Mouse (Mus musculus): Measurements from ENCODE around the gene Rgl3. TPM values are rescaled to one million over a fixed set of nuclear protein-coding genes. Genes with fewer than 3 reads are reported as not detected.

Rgl3 gene
- polyA plus RNA-seq, 1 experiment from 2014 or later, result 0.32 TPM

DNA sequence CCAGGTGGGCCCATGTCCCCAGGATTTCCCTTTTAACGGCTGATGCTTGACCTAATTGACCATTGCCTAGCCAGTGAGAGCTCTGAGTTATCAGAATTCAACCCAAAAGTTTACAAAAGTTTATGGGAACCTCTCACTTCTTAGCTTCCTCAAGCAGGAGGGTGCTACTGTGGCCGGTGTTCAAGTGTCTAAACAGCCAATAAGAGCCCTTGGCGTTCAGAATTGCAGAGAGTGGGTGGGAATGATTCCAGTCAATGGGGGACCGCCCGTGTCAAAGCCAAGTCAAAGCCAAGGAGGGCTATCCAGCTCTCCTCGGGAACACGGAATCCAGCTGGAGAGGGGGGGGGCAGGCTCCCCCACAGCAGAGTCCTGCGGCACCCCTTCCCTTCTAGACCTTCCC is 41.1 kb downstream of the Rgl3 start:
- TF ChIP-seq CTCF (IDR thresholded peaks at IDR 0.05; ENCODE audit: low read depth), result no peak
- no peak for TF ChIP-seq EP300 (IDR thresholded peaks at IDR 0.05; ENCODE audit: low read depth)
- ATAC-seq (no peak), DNase-seq (no peak)
- Histone ChIP-seq H3K4me3 (ENCODE audit: low read depth, low read length) (no peak overlapping the region), H3K4me2 (ENCODE audit: low read depth, low read length) (no peak overlapping the region), H3K36me3 (replicated peaks; ENCODE audit: insufficient read depth, low read length) (no peaks in the 10 kb centered on the region), H3K27ac (ENCODE audit: low read depth) (no peak overlapping the region), H3K27me3 (ENCODE audit: insufficient read depth, low read length) (0 out of 2 replicates have a peak, but pooled peaks cover 2% of the 10 kb centered on the region), H3K9me3 (ENCODE audit: low read length) (no peaks in the 10 kb centered on the region), H3K9ac (replicated peaks) (no peak overlapping the region), H3K4me1 (ENCODE audit: insufficient read depth) (peaks cover 7% of the 10 kb centered on the region; the same call in 1 of the 2 replicates)
- 44% methylated on average over 8 of the region's 8 CpGs for WGBS (ENCODE audit: insufficient replicate concordance)

DNA sequence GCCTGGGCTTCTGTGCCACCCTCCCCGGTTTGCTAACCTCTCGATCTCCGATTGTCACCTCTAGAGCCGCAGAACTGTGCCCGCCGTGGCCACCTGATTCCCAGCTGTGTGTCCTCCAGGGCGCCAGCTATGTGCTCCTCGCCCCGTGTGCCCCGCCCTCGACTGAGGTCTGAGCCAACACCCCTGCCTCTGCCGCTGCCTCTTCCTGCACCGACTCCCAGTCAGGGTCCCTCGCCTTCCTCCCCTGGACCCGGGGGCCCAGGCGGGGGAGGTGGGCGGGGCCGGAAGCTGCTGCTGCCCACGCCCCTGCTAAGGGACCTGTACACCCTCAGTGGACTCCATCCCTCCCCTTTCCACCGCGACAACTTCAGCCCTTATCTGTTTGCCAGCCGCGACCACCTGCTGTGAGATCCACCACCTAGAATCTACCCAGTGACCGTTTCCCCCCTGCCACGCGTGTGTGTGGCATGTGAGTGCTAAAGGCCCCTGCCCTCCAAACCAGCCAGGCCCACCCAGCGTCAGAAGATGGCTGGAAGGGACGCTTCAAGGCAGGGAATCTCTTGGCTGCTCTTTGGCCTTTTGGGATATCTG is 41.6 kb downstream of the Rgl3 start:
- no peak overlapping the region for H3K9ac ChIP-seq (replicated peaks)
- no peaks in the 10 kb centered on the region for H3K9me3 ChIP-seq (ENCODE audit: low read length)
- H3K4me1 ChIP-seq (ENCODE audit: insufficient read depth), result peaks cover 7% of the 10 kb centered on the region; the same call in 1 of the 2 replicates
- peak overlapping the region; percentile 42 for H3K4me2 ChIP-seq (ENCODE audit: low read depth, low read length)
- TF ChIP-seq EP300 (IDR thresholded peaks at IDR 0.05; ENCODE audit: low read depth) (no peak), CTCF (IDR thresholded peaks at IDR 0.05; ENCODE audit: low read depth) (no peak)
- WGBS (ENCODE audit: insufficient replicate concordance), result 7% methylated on average over 28 of the region's 28 CpGs
- H3K27ac ChIP-seq (ENCODE audit: low read depth), result no peak overlapping the region
- H3K36me3 ChIP-seq (replicated peaks; ENCODE audit: insufficient read depth, low read length), result no peaks in the 10 kb centered on the region
- DNase-seq (peak; percentile 39), ATAC-seq (no peak)
- 0 out of 2 replicates have a peak, but pooled peaks cover 2% of the 10 kb centered on the region for H3K27me3 ChIP-seq (ENCODE audit: insufficient read depth, low read length)
- H3K4me3 ChIP-seq (ENCODE audit: low read depth, low read length), result no peak overlapping the region

GRCm38 (mm10) chr9:21944267-21944666 is 45.0 kb downstream of the Rgl3 start:
- ATAC-seq, result no peak
- DNase-seq, result peak; percentile 45
- no peaks in the 10 kb centered on the region for H3K27me3 ChIP-seq (ENCODE audit: insufficient read depth, low read length)
- no peak overlapping the region for H3K27ac ChIP-seq (ENCODE audit: low read depth)
- TF ChIP-seq CTCF (IDR thresholded peaks at IDR 0.05; ENCODE audit: low read depth) (no peak), EP300 (IDR thresholded peaks at IDR 0.05; ENCODE audit: low read depth) (no peak)
- no peak overlapping the region for H3K4me3 ChIP-seq (ENCODE audit: low read depth, low read length)
- 30% methylated on average over 23 of the region's 23 CpGs for WGBS (ENCODE audit: insufficient replicate concordance)
- H3K4me1 ChIP-seq (ENCODE audit: insufficient read depth), result peaks cover 7% of the 10 kb centered on the region; the same call in 1 of the 2 replicates
- no peaks in the 10 kb centered on the region for H3K36me3 ChIP-seq (replicated peaks; ENCODE audit: insufficient read depth, low read length)
- H3K9ac ChIP-seq (replicated peaks), result no peak overlapping the region
- no peaks in the 10 kb centered on the region for H3K9me3 ChIP-seq (ENCODE audit: low read length)
- no peak overlapping the region for H3K4me2 ChIP-seq (ENCODE audit: low read depth, low read length)

GRCm38 (mm10) chr9:21943638-21944037 is 45.6 kb downstream of the Rgl3 start:
- Histone ChIP-seq H3K9ac (replicated peaks) (no peak overlapping the region), H3K27ac (ENCODE audit: low read depth) (no peak overlapping the region), H3K36me3 (replicated peaks; ENCODE audit: insufficient read depth, low read length) (no peaks in the 10 kb centered on the region), H3K27me3 (ENCODE audit: insufficient read depth, low read length) (no peaks in the 10 kb centered on the region), H3K4me3 (ENCODE audit: low read depth, low read length) (no peak overlapping the region), H3K9me3 (ENCODE audit: low read length) (no peaks in the 10 kb centered on the region), H3K4me1 (ENCODE audit: insufficient read depth) (peaks cover 7% of the 10 kb centered on the region; the same call in 1 of the 2 replicates), H3K4me2 (ENCODE audit: low read depth, low read length) (no peak overlapping the region)
- ATAC-seq (no peak), DNase-seq (no peak)
- 47% methylated on average over 12 of the region's 12 CpGs for WGBS (ENCODE audit: insufficient replicate concordance)
- TF ChIP-seq EP300 (IDR thresholded peaks at IDR 0.05; ENCODE audit: low read depth), result no peak
- TF ChIP-seq CTCF (IDR thresholded peaks at IDR 0.05; ENCODE audit: low read depth), result no peak

DNA sequence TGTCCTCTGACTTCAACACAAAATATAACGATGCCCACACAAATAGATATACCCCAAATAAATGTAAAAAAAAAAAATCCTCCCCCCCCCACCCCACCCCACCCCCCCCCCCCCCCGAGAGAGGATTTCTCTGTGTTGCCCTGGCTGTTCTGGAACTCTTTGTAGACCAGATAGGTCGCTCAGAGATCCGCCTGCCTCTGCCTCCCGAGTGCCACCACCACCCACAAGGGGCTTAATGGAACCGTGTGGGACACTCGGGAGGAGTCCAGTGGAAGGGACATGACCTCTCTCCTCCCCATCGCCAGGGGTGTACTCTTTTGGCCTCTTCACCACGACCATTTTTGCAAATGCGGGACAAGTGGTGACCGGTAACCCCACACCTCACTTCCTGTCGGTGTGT is 46.2 kb downstream of the Rgl3 start:
- Histone ChIP-seq H3K36me3 (replicated peaks; ENCODE audit: insufficient read depth, low read length) (no peaks in the 10 kb centered on the region), H3K4me3 (ENCODE audit: low read depth, low read length) (no peak overlapping the region), H3K4me2 (ENCODE audit: low read depth, low read length) (no peak overlapping the region), H3K4me1 (ENCODE audit: insufficient read depth) (peaks cover 7% of the 10 kb centered on the region; the same call in 1 of the 2 replicates), H3K9ac (replicated peaks) (no peak overlapping the region), H3K9me3 (ENCODE audit: low read length) (no peaks in the 10 kb centered on the region), H3K27ac (ENCODE audit: low read depth) (no peak overlapping the region), H3K27me3 (ENCODE audit: insufficient read depth, low read length) (no peaks in the 10 kb centered on the region)
- DNase-seq, result no peak
- WGBS (ENCODE audit: insufficient replicate concordance), result 71% methylated on average over 12 of the region's 12 CpGs
- TF ChIP-seq CTCF (IDR thresholded peaks at IDR 0.05; ENCODE audit: low read depth) (no peak), EP300 (IDR thresholded peaks at IDR 0.05; ENCODE audit: low read depth) (no peak)
- no peak for ATAC-seq

GRCm38 (mm10) chr9:21938234-21938855 is 50.9 kb downstream of the Rgl3 start:
- H3K27ac ChIP-seq (ENCODE audit: low read depth), result no peak overlapping the region
- H3K9ac ChIP-seq (replicated peaks), result no peak overlapping the region
- WGBS (ENCODE audit: insufficient replicate concordance), result 74% methylated on average over 4 of the region's 4 CpGs
- no peak overlapping the region for H3K4me2 ChIP-seq (ENCODE audit: low read depth, low read length)
- H3K4me1 ChIP-seq (ENCODE audit: insufficient read depth), result peaks cover 10% of the 10 kb centered on the region; the same call in 1 of the 2 replicates
- DNase-seq (no peak), ATAC-seq (no peak)
- no peak for TF ChIP-seq EP300 (IDR thresholded peaks at IDR 0.05; ENCODE audit: low read depth)
- TF ChIP-seq CTCF (IDR thresholded peaks at IDR 0.05; ENCODE audit: low read depth), result no peak
- H3K36me3 ChIP-seq (replicated peaks; ENCODE audit: insufficient read depth, low read length), result no peaks in the 10 kb centered on the region
- H3K27me3 ChIP-seq (ENCODE audit: insufficient read depth, low read length), result no peaks in the 10 kb centered on the region
- no peak overlapping the region for H3K4me3 ChIP-seq (ENCODE audit: low read depth, low read length)
- H3K9me3 ChIP-seq (ENCODE audit: low read length), result no peaks in the 10 kb centered on the region

Data from liver, postnatal 0 days (tissue).